Mouse (Mus musculus): ENCODE measurements around the gene Lmnb2. TPM values are rescaled to one million over a fixed set of nuclear protein-coding genes. Genes with fewer than 3 reads are reported as not detected.

Lmnb2 gene
- polyA plus RNA-seq, 1 experiment from 2014 or later = 16.2 TPM

- DNase-seq (ENCODE audit: low spot score) (peak; percentile 98), ATAC-seq (replicated peaks; ENCODE audit: low FRiP score) (peak; percentile 87)
- Histone ChIP-seq H3K27ac (ENCODE audit: low read depth, low read length) (peak within 1 kb of the TSS; percentile 69), H3K4me1 (replicated peaks; ENCODE audit: control insufficient read depth, insufficient read depth, low read length) (peaks cover 43% of the 10 kb centered on the region), H3K36me3 (ENCODE audit: control insufficient read depth, insufficient read depth, low read length) (no peaks in the 10 kb centered on the region), H3K9ac (ENCODE audit: low read depth, low read length) (peak within 1 kb of the TSS; percentile 66), H3K9me3 (ENCODE audit: control insufficient read depth, low read length) (no peaks in the 10 kb centered on the region), H3K4me2 (peak within 1 kb of the TSS; percentile 99), H3K4me3 (ENCODE audit: low read depth, low read length) (peak within 1 kb of the TSS; percentile 59), H3K27me3 (replicated peaks; ENCODE audit: control insufficient read depth, insufficient read depth, low read length) (peaks cover 46% of the 10 kb centered on the region)
- under 1% methylated on average over 56 of the region's 56 CpGs for WGBS
Measured at GRCm38 (mm10) chr10:80929299-80930226, 11.5 kb upstream of the Lmnb2 start, which contains the start of gene Gadd45b. Gadd45b (plus strand) TSS chr10:80930073.

- Histone ChIP-seq H3K4me2 (peak overlapping the region; percentile 99), H3K36me3 (ENCODE audit: control insufficient read depth, insufficient read depth, low read length) (no peaks in the 10 kb centered on the region), H3K27me3 (replicated peaks; ENCODE audit: control insufficient read depth, insufficient read depth, low read length) (peaks cover 37% of the 10 kb centered on the region), H3K4me1 (replicated peaks; ENCODE audit: control insufficient read depth, insufficient read depth, low read length) (peaks cover 43% of the 10 kb centered on the region), H3K9ac (ENCODE audit: low read depth, low read length) (peak overlapping the region; percentile 66), H3K9me3 (ENCODE audit: control insufficient read depth, low read length) (no peaks in the 10 kb centered on the region), H3K27ac (ENCODE audit: low read depth, low read length) (no peak overlapping the region; the same call in 1 of the 2 replicates), H3K4me3 (ENCODE audit: low read depth, low read length) (peak overlapping the region; percentile 59)
- under 1% methylated on average over 45 of the region's 48 CpGs for WGBS
- peak; percentile 89 for DNase-seq (ENCODE audit: low spot score)
- ATAC-seq (replicated peaks; ENCODE audit: low FRiP score) = peak; percentile 40
Measured at GRCm38 (mm10) chr10:80928586-80929298, 10.7 kb upstream of the Lmnb2 start.

GRCm38 (mm10) chr10:80925472-80925871 is 7.4 kb upstream of the Lmnb2 start:
- DNase-seq (ENCODE audit: low spot score) = no peak
- no peak overlapping the region for H3K4me2 ChIP-seq
- no peak overlapping the region for H3K27ac ChIP-seq (ENCODE audit: low read depth, low read length)
- H3K4me1 ChIP-seq (replicated peaks; ENCODE audit: control insufficient read depth, insufficient read depth, low read length) = peaks cover 15% of the 10 kb centered on the region
- WGBS = 37% methylated on average over 3 of the region's 3 CpGs
- no peak overlapping the region for H3K4me3 ChIP-seq (ENCODE audit: low read depth, low read length)
- H3K36me3 ChIP-seq (ENCODE audit: control insufficient read depth, insufficient read depth, low read length) = no peaks in the 10 kb centered on the region
- no peak for ATAC-seq (replicated peaks; ENCODE audit: low FRiP score)
- H3K9me3 ChIP-seq (ENCODE audit: control insufficient read depth, low read length) = no peaks in the 10 kb centered on the region
- peaks cover 5% of the 10 kb centered on the region for H3K27me3 ChIP-seq (replicated peaks; ENCODE audit: control insufficient read depth, insufficient read depth, low read length)
- no peak overlapping the region for H3K9ac ChIP-seq (ENCODE audit: low read depth, low read length)

GRCm38 (mm10) chr10:80921923-80922322 is 3.9 kb upstream of the Lmnb2 start:
- H3K36me3 ChIP-seq (ENCODE audit: control insufficient read depth, insufficient read depth, low read length) = no peaks in the 10 kb centered on the region
- DNase-seq (ENCODE audit: low spot score) = no peak
- peaks cover 9% of the 10 kb centered on the region for H3K4me1 ChIP-seq (replicated peaks; ENCODE audit: control insufficient read depth, insufficient read depth, low read length)
- 8% methylated on average over 16 of the region's 16 CpGs for WGBS
- H3K27ac ChIP-seq (ENCODE audit: low read depth, low read length) = no peak overlapping the region
- H3K27me3 ChIP-seq (replicated peaks; ENCODE audit: control insufficient read depth, insufficient read depth, low read length) = no peaks in the 10 kb centered on the region
- H3K4me2 ChIP-seq = peak overlapping the region; percentile 58
- peak overlapping the region; percentile 44 for H3K9ac ChIP-seq (ENCODE audit: low read depth, low read length)
- peak overlapping the region; percentile 22 for H3K4me3 ChIP-seq (ENCODE audit: low read depth, low read length)
- H3K9me3 ChIP-seq (ENCODE audit: control insufficient read depth, low read length) = no peaks in the 10 kb centered on the region
- ATAC-seq (replicated peaks; ENCODE audit: low FRiP score) = 0 out of 2 replicates have a peak, but pooled peaks have one; percentile 30

- DNase-seq (ENCODE audit: low spot score) (no peak), ATAC-seq (replicated peaks; ENCODE audit: low FRiP score) (peak; percentile 27)
- Histone ChIP-seq H3K27ac (ENCODE audit: low read depth, low read length) (peak overlapping the region; percentile 22; the same call in 1 of the 2 replicates), H3K9me3 (ENCODE audit: control insufficient read depth, low read length) (no peaks in the 10 kb centered on the region), H3K36me3 (ENCODE audit: control insufficient read depth, insufficient read depth, low read length) (no peaks in the 10 kb centered on the region), H3K4me2 (peak overlapping the region; percentile 90), H3K9ac (ENCODE audit: low read depth, low read length) (peak overlapping the region; percentile 81), H3K4me3 (ENCODE audit: low read depth, low read length) (peak overlapping the region; percentile 76), H3K4me1 (replicated peaks; ENCODE audit: control insufficient read depth, insufficient read depth, low read length) (peaks cover 31% of the 10 kb centered on the region), H3K27me3 (replicated peaks; ENCODE audit: control insufficient read depth, insufficient read depth, low read length) (no peaks in the 10 kb centered on the region)
- WGBS = 2% methylated on average over 15 of the region's 15 CpGs
Measured at GRCm38 (mm10) chr10:80917336-80917778, 688 bp downstream of the Lmnb2 start.

- Histone ChIP-seq H3K4me1 (replicated peaks; ENCODE audit: control insufficient read depth, insufficient read depth, low read length) (peaks cover 27% of the 10 kb centered on the region), H3K9ac (ENCODE audit: low read depth, low read length) (no peak overlapping the region), H3K9me3 (ENCODE audit: control insufficient read depth, low read length) (no peaks in the 10 kb centered on the region), H3K4me3 (ENCODE audit: low read depth, low read length) (no peak overlapping the region), H3K4me2 (no peak overlapping the region), H3K27me3 (replicated peaks; ENCODE audit: control insufficient read depth, insufficient read depth, low read length) (no peaks in the 10 kb centered on the region), H3K36me3 (ENCODE audit: control insufficient read depth, insufficient read depth, low read length) (no peaks in the 10 kb centered on the region; the same call in 1 of the 2 replicates), H3K27ac (ENCODE audit: low read depth, low read length) (no peak overlapping the region)
- DNase-seq (ENCODE audit: low spot score) = no peak
- 89% methylated on average over 4 of the region's 4 CpGs for WGBS
- ATAC-seq (replicated peaks; ENCODE audit: low FRiP score) = no peak
Measured at GRCm38 (mm10) chr10:80915736-80916135, 2.3 kb downstream of the Lmnb2 start.

GRCm38 (mm10) chr10:80915260-80915659 is 2.8 kb downstream of the Lmnb2 start:
- H3K9ac ChIP-seq (ENCODE audit: low read depth, low read length) = no peak overlapping the region
- no peaks in the 10 kb centered on the region for H3K9me3 ChIP-seq (ENCODE audit: control insufficient read depth, low read length)
- DNase-seq (ENCODE audit: low spot score) (no peak), ATAC-seq (replicated peaks; ENCODE audit: low FRiP score) (no peak)
- no peaks in the 10 kb centered on the region for H3K27me3 ChIP-seq (replicated peaks; ENCODE audit: control insufficient read depth, insufficient read depth, low read length)
- H3K4me3 ChIP-seq (ENCODE audit: low read depth, low read length) = no peak overlapping the region
- H3K4me1 ChIP-seq (replicated peaks; ENCODE audit: control insufficient read depth, insufficient read depth, low read length) = peaks cover 27% of the 10 kb centered on the region
- H3K27ac ChIP-seq (ENCODE audit: low read depth, low read length) = no peak overlapping the region
- H3K36me3 ChIP-seq (ENCODE audit: control insufficient read depth, insufficient read depth, low read length) = peaks cover 2% of the 10 kb centered on the region; the same call in 1 of the 2 replicates
- H3K4me2 ChIP-seq = no peak overlapping the region
- 63% methylated on average over 2 of the region's 2 CpGs for WGBS

- Histone ChIP-seq H3K4me2 (no peak overlapping the region), H3K27ac (ENCODE audit: low read depth, low read length) (no peak overlapping the region), H3K27me3 (replicated peaks; ENCODE audit: control insufficient read depth, insufficient read depth, low read length) (no peaks in the 10 kb centered on the region), H3K4me3 (ENCODE audit: low read depth, low read length) (no peak overlapping the region), H3K36me3 (ENCODE audit: control insufficient read depth, insufficient read depth, low read length) (peaks cover 11% of the 10 kb centered on the region; the same call in 1 of the 2 replicates), H3K9me3 (ENCODE audit: control insufficient read depth, low read length) (no peaks in the 10 kb centered on the region), H3K9ac (ENCODE audit: low read depth, low read length) (no peak overlapping the region), H3K4me1 (replicated peaks; ENCODE audit: control insufficient read depth, insufficient read depth, low read length) (peaks cover 27% of the 10 kb centered on the region)
- 84% methylated on average over 5 of the region's 5 CpGs for WGBS
- DNase-seq (ENCODE audit: low spot score) (no peak), ATAC-seq (replicated peaks; ENCODE audit: low FRiP score) (no peak)
Measured at GRCm38 (mm10) chr10:80914253-80914656, 3.8 kb downstream of the Lmnb2 start.
